Mouse (Mus musculus) C2C12 (cell line): ENCODE data around the gene Myo10. TPM values are rescaled to one million over a fixed set of nuclear protein-coding genes. Genes with fewer than 3 reads are reported as not detected.

Source experiments
- H3K27me3 ChIP-seq: one replicate; pipeline ENCODE4 v1.6.1; 2011; ENCODE audit not compliant: control insufficient read depth, insufficient read depth, insufficient read length
- H3K36me3 ChIP-seq: one replicate; pipeline ENCODE4 v1.6.1; 2011; ENCODE audit not compliant: control insufficient read depth, insufficient read depth
- H3K4me3 ChIP-seq: one replicate; pipeline ENCODE4 v1.5.1; 2011; ENCODE audit warnings: mild to moderate bottlenecking, control low read depth; ENCODE audit not compliant: poor library complexity, insufficient read depth, severe bottlenecking
- H3K79me2 ChIP-seq: one replicate; pipeline ENCODE4 v1.6.1; 2011; ENCODE audit not compliant: control insufficient read depth, insufficient read depth
- H3K79me3 ChIP-seq: one replicate; pipeline ENCODE4 v1.6.1; 2011; ENCODE audit warnings: low read depth, control low read depth
- H3ac ChIP-seq: one replicate; pipeline ENCODE3; 2011; ENCODE audit warnings: low read depth; ENCODE audit not compliant: control insufficient read depth, insufficient read length
- CEBPB ChIP-seq: IDR thresholded peaks from one replicate; pipeline ENCODE4 v1.6.1; 2011; ENCODE audit warnings: low read depth, mild to moderate bottlenecking, control low read depth, moderate library complexity
- CTCF ChIP-seq: IDR thresholded peaks from one replicate; pipeline ENCODE4 v1.5.1; 2011; ENCODE audit not compliant: control insufficient read depth, insufficient read depth, insufficient read length
- FOSL1 ChIP-seq: IDR thresholded peaks from one replicate; pipeline ENCODE4 v1.8.0; 2011; ENCODE audit warnings: mild to moderate bottlenecking, low read length; ENCODE audit not compliant: poor library complexity, insufficient read depth, severe bottlenecking
- MAX ChIP-seq: IDR thresholded peaks from one replicate; pipeline ENCODE4 v1.6.1; 2011; ENCODE audit warnings: mild to moderate bottlenecking, control low read depth
- MYOD1 ChIP-seq: IDR thresholded peaks from one replicate; pipeline ENCODE4 v1.6.1; 2011; ENCODE audit warnings: low read depth; ENCODE audit not compliant: control insufficient read depth, insufficient read length
- MYOG ChIP-seq: IDR thresholded peaks from one replicate; pipeline ENCODE4 v1.6.1; 2011; ENCODE audit not compliant: control insufficient read depth, insufficient read length; ENCODE audit errors: extremely low read depth
- USF1 ChIP-seq: IDR thresholded peaks from one replicate; pipeline ENCODE4 v1.6.1; 2011; ENCODE audit warnings: low read depth, mild to moderate bottlenecking, control low read depth, moderate library complexity
- polyA plus RNA-seq: library from polyadenylated mRNA; unstranded; fragments of >200 nt; fragmentation: generic; extraction: Trizol; gene quantifications from one replicate; pipeline ENCODE4 v1.2.1, GENCODE M21; 2012; ENCODE audit warnings: missing spikeins

The Myo10 gene
- polyA plus RNA-seq, 1 experiment = 89.8 TPM

- Histone ChIP-seq H3K27me3 (no peaks in the 10 kb centered on the region), H3ac (no peak overlapping the region), H3K79me3 (no peaks in the 10 kb centered on the region), H3K4me3 (no peak overlapping the region), H3K79me2 (peaks cover 20% of the 10 kb centered on the region), H3K36me3 (peaks cover 99% of the 10 kb centered on the region)
- TF ChIP-seq CTCF (no peak), FOSL1 (no peak), MYOG (no peak), MYOD1 (no peak), CEBPB (no peak), MAX (no peak), USF1 (no peak)
Measured at GRCm38 (mm10) chr15:25785456-25786390, 163.4 kb downstream of the Myo10 start.

GRCm38 (mm10) chr15:25787406-25787805 is 165.1 kb downstream of the Myo10 start:
- H3K79me2 ChIP-seq = peaks cover 7% of the 10 kb centered on the region
- H3K27me3 ChIP-seq = no peaks in the 10 kb centered on the region
- no peaks in the 10 kb centered on the region for H3K79me3 ChIP-seq
- H3K4me3 ChIP-seq = no peak overlapping the region
- H3K36me3 ChIP-seq = peaks cover 96% of the 10 kb centered on the region
- TF ChIP-seq MYOG (no peak), USF1 (no peak), FOSL1 (no peak), CTCF (no peak), MAX (no peak), MYOD1 (no peak), CEBPB (no peak)
- no peak overlapping the region for H3ac ChIP-seq

- H3K27me3 ChIP-seq = no peaks in the 10 kb centered on the region
- H3K79me3 ChIP-seq = no peaks in the 10 kb centered on the region
- no peak overlapping the region for H3K4me3 ChIP-seq
- no peak overlapping the region for H3ac ChIP-seq
- peaks cover 96% of the 10 kb centered on the region for H3K36me3 ChIP-seq
- TF ChIP-seq MYOG = no peak
- H3K79me2 ChIP-seq = peaks cover 7% of the 10 kb centered on the region
Measured at GRCm38 (mm10) chr15:25787965-25788364, 165.6 kb downstream of the Myo10 start.

- peaks cover 7% of the 10 kb centered on the region for H3K79me2 ChIP-seq
- no peaks in the 10 kb centered on the region for H3K27me3 ChIP-seq
- no peak overlapping the region for H3ac ChIP-seq
- no peaks in the 10 kb centered on the region for H3K79me3 ChIP-seq
- H3K36me3 ChIP-seq = peaks cover 96% of the 10 kb centered on the region
- H3K4me3 ChIP-seq = no peak overlapping the region
- TF ChIP-seq FOSL1 = no peak
- TF ChIP-seq MYOG = no peak
- no peak for TF ChIP-seq CEBPB
- TF ChIP-seq MAX = no peak
- no peak for TF ChIP-seq USF1
- TF ChIP-seq MYOD1 = no peak
- no peak for TF ChIP-seq CTCF
Measured at GRCm38 (mm10) chr15:25788565-25788964, 166.2 kb downstream of the Myo10 start.

- TF ChIP-seq CTCF (no peak), CEBPB (no peak), MYOG (no peak), FOSL1 (no peak), MYOD1 (no peak), USF1 (no peak), MAX (no peak)
- H3K79me2 ChIP-seq = peaks cover 4% of the 10 kb centered on the region
- no peaks in the 10 kb centered on the region for H3K27me3 ChIP-seq
- peaks cover 96% of the 10 kb centered on the region for H3K36me3 ChIP-seq
- no peak overlapping the region for H3ac ChIP-seq
- no peaks in the 10 kb centered on the region for H3K79me3 ChIP-seq
- no peak overlapping the region for H3K4me3 ChIP-seq
Measured at GRCm38 (mm10) chr15:25789241-25789640, 166.9 kb downstream of the Myo10 start.
